Mouse (Mus musculus): Measurements from ENCODE around the gene Traf3ip3.

The Traf3ip3 gene

GRCm38 (mm10) chr1:193160317-193161032, 41.0 kb downstream of the Traf3ip3 start:
- 28% methylated on average over 18 of the region's 18 CpGs for WGBS

- 84% methylated on average over 1 of the region's 1 CpGs for WGBS
These were observed 41.9 kb downstream of the Traf3ip3 start for GRCm38 (mm10) chr1:193159613-193160012.

- 83% methylated on average over 3 of the region's 3 CpGs for WGBS
These were observed 42.3 kb downstream of the Traf3ip3 start for GRCm38 (mm10) chr1:193159163-193159562.

- 76% methylated on average over 8 of the region's 8 CpGs for WGBS
These were observed 44.4 kb downstream of the Traf3ip3 start for GRCm38 (mm10) chr1:193157111-193157492.

GRCm38 (mm10) chr1:193156316-193157110, 45.0 kb downstream of the Traf3ip3 start:
- 79% methylated on average over 15 of the region's 15 CpGs for WGBS

GRCm38 (mm10) chr1:193153561-193153960, 47.9 kb downstream of the Traf3ip3 start:
- 72% methylated on average over 16 of the region's 16 CpGs for WGBS

- 11% methylated on average over 30 of the region's 30 CpGs for WGBS
These were observed 48.6 kb downstream of the Traf3ip3 start, which contains the start of gene Irf6 for GRCm38 (mm10) chr1:193152872-193153271. Irf6 (plus strand) TSS chr1:193153111.

GRCm38 (mm10) chr1:193151134-193151533, 50.4 kb downstream of the Traf3ip3 start:
- 22% methylated on average over 7 of the region's 7 CpGs for WGBS

GRCm38 (mm10) chr1:193149231-193149630, 52.3 kb downstream of the Traf3ip3 start:
- WGBS: 66% methylated on average over 3 of the region's 3 CpGs

- WGBS: 83% methylated on average over 1 of the region's 1 CpGs
These were observed 55.1 kb downstream of the Traf3ip3 start for GRCm38 (mm10) chr1:193146416-193146815.

- 86% methylated on average over 4 of the region's 4 CpGs for WGBS
These were observed 56.4 kb downstream of the Traf3ip3 start for GRCm38 (mm10) chr1:193145101-193145500.

GRCm38 (mm10) chr1:193144516-193144915, 57.0 kb downstream of the Traf3ip3 start:
- 97% methylated on average over 6 of the region's 6 CpGs for WGBS

GRCm38 (mm10) chr1:193142517-193143062, 58.9 kb downstream of the Traf3ip3 start:
- 82% methylated on average over 8 of the region's 8 CpGs for WGBS

GRCm38 (mm10) chr1:193141118-193141517, 60.4 kb downstream of the Traf3ip3 start:
- 84% methylated on average over 7 of the region's 7 CpGs for WGBS

- 56% methylated on average over 3 of the region's 3 CpGs for WGBS
These were observed 62.8 kb downstream of the Traf3ip3 start for GRCm38 (mm10) chr1:193138669-193139068.

- 52% methylated on average over 7 of the region's 7 CpGs for WGBS
These were observed 63.4 kb downstream of the Traf3ip3 start for GRCm38 (mm10) chr1:193138087-193138486.

- WGBS: 93% methylated on average over 1 of the region's 1 CpGs
These were observed 67.8 kb downstream of the Traf3ip3 start for GRCm38 (mm10) chr1:193133726-193134125.

- 90% methylated on average over 6 of the region's 6 CpGs for WGBS
These were observed 70.1 kb downstream of the Traf3ip3 start for GRCm38 (mm10) chr1:193131311-193131948.

- 72% methylated on average over 8 of the region's 8 CpGs for WGBS
These were observed 70.7 kb downstream of the Traf3ip3 start for GRCm38 (mm10) chr1:193130839-193131238.

- 19% methylated on average over 11 of the region's 11 CpGs for WGBS
These were observed 71.1 kb downstream of the Traf3ip3 start for GRCm38 (mm10) chr1:193130456-193130825.

- under 1% methylated on average over 61 of the region's 61 CpGs for WGBS
These were observed 71.6 kb downstream of the Traf3ip3 start, which contains the start of gene Diexf for GRCm38 (mm10) chr1:193129786-193130455. Diexf (minus strand) TSS chr1:193130272.

All from cerebral cortex, adult 2 months (tissue).